Mouse (Mus musculus) stomach, postnatal 0 days (tissue): ENCODE measurements around the gene Hs3st3b1.

Experiments
- CTCF ChIP-seq: IDR thresholded peaks from 2 replicates; pipeline ENCODE4 v1.5.1; 2016; ENCODE audit warnings: antibody characterized with exemption, low read depth, mild to moderate bottlenecking, moderate library complexity
- EP300 ChIP-seq: optimal IDR thresholded peaks from 2 replicates; pipeline ENCODE3; 2016; ENCODE audit warnings: antibody characterized with exemption

- TF ChIP-seq CTCF, result no peak
- no peak for TF ChIP-seq EP300
These were observed 24.1 kb downstream of the Hs3st3b1 start for GRCm38 (mm10) chr11:63897856-63898508.
